Mouse (Mus musculus) cerebellum, adult 2 months (tissue): ENCODE results near the gene Cyp2d26.

Experiments used
- CTCF ChIP-seq: fragments of 200-500 bp; IDR thresholded peaks from 2 replicates; pipeline ENCODE4 v1.5.1; 2011; ENCODE audit warnings: low read depth, mild to moderate bottlenecking, control low read depth, low read length, moderate library complexity, borderline replicate concordance; ENCODE audit not compliant: insufficient read depth
- POLR2A ChIP-seq: fragments of 200-500 bp; IDR thresholded peaks from 2 replicates; pipeline ENCODE4 v1.6.1; 2011; ENCODE audit warnings: low read length, control low read depth, borderline replicate concordance; ENCODE audit not compliant: insufficient read depth

GRCm38 (mm10) chr15:82793454-82793853, 640 bp downstream of the Cyp2d26 start:
- TF ChIP-seq CTCF: no peak
- no peak for TF ChIP-seq POLR2A
